Comparison of ENCODE assay signal across 17 mouse cellular contexts in the genomic region with DNA sequence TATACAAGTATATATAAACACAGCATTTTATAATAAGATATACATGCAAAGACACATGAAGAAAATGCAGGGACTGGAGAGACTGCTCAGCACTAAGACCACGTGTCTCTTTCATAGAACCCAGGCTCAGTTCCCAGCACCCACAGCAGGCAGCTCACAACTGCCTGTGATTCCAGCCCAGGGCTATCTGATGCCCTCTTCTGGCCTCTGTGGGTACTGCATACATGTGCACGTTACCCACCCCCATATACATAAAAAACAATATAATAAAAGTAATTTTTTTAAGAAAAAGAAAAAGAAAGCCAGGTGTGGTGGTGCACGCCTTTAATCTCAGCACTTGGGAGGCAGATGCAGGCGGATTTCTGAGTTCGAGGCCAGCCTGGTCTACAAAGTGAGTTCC. TPM values are rescaled to one million over a fixed set of nuclear protein-coding genes. Genes with fewer than 3 reads are reported as not detected.
DNase-seq lines count a peak whose midpoint lies in the region; ATAC-seq and TF ChIP-seq lines count a peak whose summit lies in the region.
"Had no signal": no experiment of that assay in that cellular context is flagged by ENCODE, and none has a peak within 500 bp of the region (broad histone marks: within the 10 kb centered on the region; RNA-seq: fewer than 3 reads in every experiment).

No protein-coding gene starts in this region.

- no peak for DNase-seq in kidney, postnatal 0 days (ENCODE audit: low spot score)
- no peak for DNase-seq in kidney, postnatal 4 days
- no peak for DNase-seq in testis, postnatal 10 days (ENCODE audit: low spot score)
- DNase-seq in MEL (ENCODE audit: low read depth, low spot score) = peak; percentile 66
- no peak for DNase-seq in stomach, postnatal 0 days (ENCODE audit: low spot score)
- no peak for DNase-seq in layer of hippocampus, adult 9-10 months (ENCODE audit: low spot score)
- DNase-seq: cerebellum, adult 11 months; heart, adult 11 months; kidney, postnatal 10 days had no signal

- no peaks in the 10 kb centered on the region for H3K79me2 ChIP-seq in MEL (ENCODE audit: control insufficient read depth, insufficient read depth, low read length, poor library complexity)

- peak; percentile 30; the same call in 1 of the 2 replicates for TF ChIP-seq CTCF in kidney, postnatal 0 days (IDR thresholded peaks at IDR 0.05; ENCODE audit: low read depth)
- TF ChIP-seq CTCF in testis, adult 2 months (IDR thresholded peaks at IDR 0.05; ENCODE audit: control insufficient read depth, insufficient read depth, insufficient replicate concordance, low read depth, low read length) = peak; percentile 60; the same call in 1 of the 2 replicates
- TF ChIP-seq CTCF in MEL (IDR thresholded peaks at IDR 0.05 in 2 of 3, conservative IDR thresholded peaks at IDR 0.05 in 1 of 3; ENCODE audit: control insufficient read depth in 1 of 3, insufficient read depth in 1 of 3, low read depth in 2 of 3, low read length in 3 of 3, poor library complexity in 1 of 3, severe bottlenecking in 1 of 3) = peak; percentile 57 to 68 (median 64)
- peak; percentile 46 for TF ChIP-seq CTCF in stomach, postnatal 0 days (IDR thresholded peaks at IDR 0.05; ENCODE audit: low read depth)

- no peak for TF ChIP-seq EP300 in MEL (IDR thresholded peaks at IDR 0.05; ENCODE audit: low read depth in 1 of 2, low read length in 2 of 2)
- TF ChIP-seq EP300 in stomach, postnatal 0 days (optimal IDR thresholded peaks at IDR 0.05) = no peak

- 89% methylated on average over 5 of the region's 5 CpGs for WGBS in kidney, postnatal 0 days
- 92% methylated on average over 5 of the region's 5 CpGs for WGBS in stomach, postnatal 0 days

- H3K4me3 ChIP-seq in kidney, postnatal 0 days (replicated peaks; ENCODE audit: low read depth, low read length) = no peak overlapping the region
- H3K4me3 ChIP-seq in testis, adult 2 months (ENCODE audit: control insufficient read depth, low read depth, low read length) = no peak overlapping the region
- H3K4me3 ChIP-seq in MEL (ENCODE audit: control insufficient read depth in 1 of 2, insufficient read depth in 1 of 2, low read depth in 2 of 2, low read length in 2 of 2) = no peak overlapping the region
- no peak overlapping the region for H3K4me3 ChIP-seq in stomach, postnatal 0 days (ENCODE audit: low read depth, low read length)
- H3K4me3 ChIP-seq: embryonic facial prominence, embryonic 13.5 days; limb, embryonic 10.5 days; midbrain, embryonic 10.5 days; myocyte had no signal

- no peak for ATAC-seq in kidney, postnatal 0 days (replicated peaks; ENCODE audit: low FRiP score, low read depth)
- ATAC-seq in stomach, postnatal 0 days (ENCODE audit: low FRiP score, low TSS enrichment) = no peak

- no peak overlapping the region for H3K4me2 ChIP-seq in kidney, postnatal 0 days (ENCODE audit: low read length)
- H3K4me2 ChIP-seq in stomach, postnatal 0 days (replicated peaks; ENCODE audit: low read depth) = no peak overlapping the region
- H3K4me2 ChIP-seq: embryonic facial prominence, embryonic 13.5 days had no signal

- no peaks in the 10 kb centered on the region for H3K36me3 ChIP-seq in kidney, postnatal 0 days (ENCODE audit: insufficient read depth, low read length)
- no peaks in the 10 kb centered on the region for H3K36me3 ChIP-seq in testis, adult 2 months (ENCODE audit: control insufficient read depth, insufficient read depth, low read length)
- no peaks in the 10 kb centered on the region for H3K36me3 ChIP-seq in MEL (ENCODE audit: control insufficient read depth in 1 of 2, insufficient read depth in 2 of 2, low read length in 2 of 2)
- H3K36me3 ChIP-seq in stomach, postnatal 0 days (ENCODE audit: control insufficient read depth, insufficient read depth, low read length) = no peaks in the 10 kb centered on the region
- H3K36me3 ChIP-seq: embryonic facial prominence, embryonic 13.5 days; limb, embryonic 10.5 days; midbrain, embryonic 10.5 days had no signal

- H3K9me3 ChIP-seq in kidney, postnatal 0 days (replicated peaks; ENCODE audit: low read length) = no peaks in the 10 kb centered on the region
- no peaks in the 10 kb centered on the region for H3K9me3 ChIP-seq in MEL (replicated peaks; ENCODE audit: insufficient read depth, low read length)
- H3K9me3 ChIP-seq in stomach, postnatal 0 days (ENCODE audit: control insufficient read depth, low read length) = no peaks in the 10 kb centered on the region
- H3K9me3 ChIP-seq: embryonic facial prominence, embryonic 13.5 days; limb, embryonic 10.5 days had no signal

- peak; percentile 43 for TF ChIP-seq RAD21 in MEL (IDR thresholded peaks at IDR 0.05; ENCODE audit: low read depth, low read length)

- H3K27me3 ChIP-seq in kidney, postnatal 0 days (ENCODE audit: insufficient read depth, low read length) = no peaks in the 10 kb centered on the region
- H3K27me3 ChIP-seq in testis, adult 2 months (ENCODE audit: control insufficient read depth, insufficient read depth, low read length) = no peaks in the 10 kb centered on the region
- H3K27me3 ChIP-seq in MEL (ENCODE audit: control insufficient read depth in 1 of 2, insufficient read depth in 2 of 2, low read length in 2 of 2) = peaks cover 2 to 3% of the 10 kb centered on the region in 2 experiments
- H3K27me3 ChIP-seq in stomach, postnatal 0 days (ENCODE audit: control insufficient read depth, insufficient read depth, low read length) = no peaks in the 10 kb centered on the region
- H3K27me3 ChIP-seq: embryonic facial prominence, embryonic 13.5 days had no signal

- no peak overlapping the region for H3K9ac ChIP-seq in kidney, postnatal 0 days (ENCODE audit: low read depth, low read length)
- H3K9ac ChIP-seq in MEL (ENCODE audit: control insufficient read depth, low read depth, low read length, poor library complexity, severe bottlenecking) = no peak overlapping the region
- no peak overlapping the region for H3K9ac ChIP-seq in stomach, postnatal 0 days (ENCODE audit: low read length)
- H3K9ac ChIP-seq: embryonic facial prominence, embryonic 13.5 days had no signal

- no peaks in the 10 kb centered on the region for H3K4me1 ChIP-seq in kidney, postnatal 0 days (replicated peaks; ENCODE audit: insufficient read depth, low read length)
- H3K4me1 ChIP-seq in testis, adult 2 months (ENCODE audit: control insufficient read depth, insufficient read depth, low read length) = peaks cover 14% of the 10 kb centered on the region
- H3K4me1 ChIP-seq in MEL (ENCODE audit: control insufficient read depth in 1 of 2, insufficient read depth in 2 of 2, low read length in 2 of 2) = no peaks in the 10 kb centered on the region
- no peaks in the 10 kb centered on the region for H3K4me1 ChIP-seq in stomach, postnatal 0 days (replicated peaks; ENCODE audit: control insufficient read depth, insufficient read depth)

- H3K27ac ChIP-seq in kidney, postnatal 0 days = no peak overlapping the region
- no peak overlapping the region for H3K27ac ChIP-seq in testis, adult 2 months (ENCODE audit: control insufficient read depth, insufficient read depth, low read depth, low read length)
- no peak overlapping the region for H3K27ac ChIP-seq in MEL (ENCODE audit: control insufficient read depth, low read depth, low read length)
- no peak overlapping the region for H3K27ac ChIP-seq in stomach, postnatal 0 days (replicated peaks)
- H3K27ac ChIP-seq: embryonic facial prominence, embryonic 13.5 days; limb, embryonic 10.5 days; midbrain, embryonic 10.5 days had no signal

- no peak for TF ChIP-seq POLR2A in testis, adult 2 months (IDR thresholded peaks at IDR 0.05; ENCODE audit: control insufficient read depth, low read depth, low read length)
- TF ChIP-seq POLR2A in MEL (IDR thresholded peaks at IDR 0.05; ENCODE audit: control insufficient read depth in 1 of 2, insufficient read depth in 1 of 2, low read depth in 1 of 2, low read length in 2 of 2, poor library complexity in 1 of 2) = no peak

TF ChIP-seq in MEL, 35 proteins besides CTCF, POLR2A, EP300 and RAD21:
- TF ChIP-seq NELFE (IDR thresholded peaks at IDR 0.05; ENCODE audit: low read depth, low read length) (no peak), POLR2AphosphoS2 (IDR thresholded peaks at IDR 0.05; ENCODE audit: low read length) (no peak), ZC3H11A (IDR thresholded peaks at IDR 0.05; ENCODE audit: low read depth, low read length) (peak; percentile 28), MXI1 (IDR thresholded peaks at IDR 0.05; ENCODE audit: low read depth, low read length) (no peak), E2F4 (IDR thresholded peaks at IDR 0.05; ENCODE audit: borderline replicate concordance, low read depth, low read length) (no peak), SMC3 (IDR thresholded peaks at IDR 0.05; ENCODE audit: low read depth, low read length) (peak; percentile 58), TAL1 (IDR thresholded peaks at IDR 0.05; ENCODE audit: low read length) (no peak), GATA1 (IDR thresholded peaks at IDR 0.05; ENCODE audit: low read depth, low read length) (no peak)

RNA-seq across cellular contexts. Expression of a gene that starts 17.7 kb away (rescaled TPM):
- polyA plus RNA-seq in kidney, postnatal 0 days (2015; fragmentation: Nextera tagmentation; extraction: Ambion mirVana) = 50.9 and 53.9 TPM in 2 replicates
- polyA plus RNA-seq in testis, adult 2 months (2012; rRNA removed) = 5.5 and 6.7 TPM in 2 replicates
- 28.5 and 33.3 TPM in 2 replicates for total RNA-seq in MEL (2012; rRNA removed)
- polyA plus RNA-seq in MEL (2012; ENCODE audit: insufficient read depth in 1 of 2, insufficient read length in 2 of 2, low read depth in 1 of 2, low replicate concordance in 2 of 2, missing spikeins in 1 of 2) = 10 to 100 TPM in 1 of 2 experiments, not detected in 1; 58.1 TPM
- polyA plus RNA-seq in stomach, postnatal 0 days (2015; fragmentation: Nextera tagmentation; extraction: Ambion mirVana) = 44.8 and 50.8 TPM in 2 replicates

RNA-seq across cellular contexts. Expression of a gene that starts 32.0 kb away (rescaled TPM):
- polyA plus RNA-seq in kidney, postnatal 0 days (2015; fragmentation: Nextera tagmentation; extraction: Ambion mirVana) = 0.11 TPM in 1 of 2 replicates, not detected in the other
- 0.58 and 0.78 TPM in 2 replicates for polyA plus RNA-seq in testis, adult 2 months (2012; rRNA removed)
- total RNA-seq in MEL (2012; rRNA removed) = not detected in 2 replicates
- polyA plus RNA-seq in MEL (2012; ENCODE audit: insufficient read depth in 1 of 2, insufficient read length in 2 of 2, low read depth in 1 of 2, low replicate concordance in 2 of 2, missing spikeins in 1 of 2) = under 1 TPM in 1 of 2 experiments, not detected in 1; 0.07 TPM
- not detected in 2 replicates for polyA plus RNA-seq in stomach, postnatal 0 days (2015; fragmentation: Nextera tagmentation; extraction: Ambion mirVana)
- total RNA-seq: common myeloid progenitor, adult 5-6 weeks had no signal
- polyA plus RNA-seq: embryonic facial prominence, embryonic 13.5 days; forebrain, embryonic 11.5 days; limb, embryonic 10.5 days; lung, embryonic 16.5 days had no signal

RNA-seq across cellular contexts. Expression of a gene that starts 43.2 kb away (rescaled TPM):
- 41.6 and 54.9 TPM in 2 replicates for polyA plus RNA-seq in kidney, postnatal 0 days (2015; fragmentation: Nextera tagmentation; extraction: Ambion mirVana)
- polyA plus RNA-seq in testis, adult 2 months (2012; rRNA removed) = 2.3 and 3.6 TPM in 2 replicates
- total RNA-seq in MEL (2012; rRNA removed) = 12.6 and 14.5 TPM in 2 replicates
- 10 to 100 TPM in 1 of 2 experiments, not detected in 1; 32.2 TPM for polyA plus RNA-seq in MEL (2012; ENCODE audit: insufficient read depth in 1 of 2, insufficient read length in 2 of 2, low read depth in 1 of 2, low replicate concordance in 2 of 2, missing spikeins in 1 of 2)
- polyA plus RNA-seq in stomach, postnatal 0 days (2015; fragmentation: Nextera tagmentation; extraction: Ambion mirVana) = 65.8 and 81.7 TPM in 2 replicates
- total RNA-seq: common myeloid progenitor, adult 5-6 weeks had no signal
